Mouse (Mus musculus) kidney, adult 2 months (tissue): Measurements from ENCODE around the gene Akr1b8.

ENCODE experiments used
- CTCF ChIP-seq: fragments of 200-500 bp; conservative IDR thresholded peaks from 2 replicates; pipeline ENCODE4 v1.5.1; 2011; ENCODE audit warnings: low read depth, mild to moderate bottlenecking, control low read depth, low read length, moderate library complexity, mixed read lengths; ENCODE audit not compliant: insufficient read depth, insufficient read length
- POLR2A ChIP-seq: fragments of 200-500 bp; IDR thresholded peaks from one replicate; pipeline ENCODE4 v1.6.1; 2011; ENCODE audit warnings: low read depth, low read length, control low read depth

DNA sequence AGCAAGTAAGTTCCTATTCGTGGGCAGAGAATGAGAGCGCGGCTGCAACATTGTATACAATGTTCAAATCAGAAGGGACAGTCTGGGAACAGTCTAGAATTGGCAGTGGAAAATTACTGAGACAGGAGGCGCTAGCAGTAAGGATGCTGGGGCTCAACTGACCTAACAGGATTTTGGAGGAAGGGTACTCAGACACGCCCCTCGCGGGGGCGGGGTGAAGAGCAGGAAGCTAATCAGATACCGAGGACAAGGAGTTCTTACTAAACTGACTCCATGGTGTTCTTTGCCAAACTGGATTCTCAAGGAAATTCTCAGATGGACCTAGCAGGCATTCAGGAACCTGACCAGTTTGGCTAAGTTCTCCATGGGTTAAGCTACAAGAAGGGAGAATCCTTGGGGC, 9.0 kb upstream of the Akr1b8 start:
- no peak for TF ChIP-seq CTCF
- TF ChIP-seq POLR2A = no peak
